Mouse (Mus musculus): Measurements from ENCODE around the gene Mrfap1. TPM values are rescaled to one million over a fixed set of nuclear protein-coding genes. Genes with fewer than 3 reads are reported as not detected.
"Not testable (repeated sequence)": the region's sequence is repeated elsewhere in the genome, so short reads cannot be mapped to it uniquely, and the experiment has no call there.

Gene Mrfap1
- total RNA-seq, 2 experiments from 2014 or later, result 218 to 221 TPM

- peak; percentile 52 to 53 for DNase-seq
- intact Hi-C loops (cut with DNase I), result not testable (repeated sequence)
Measured at GRCm38 (mm10) chr5:36795647-36796295, 801 bp downstream of the Mrfap1 start.

- intact Hi-C loops (cut with DNase I), result no loop called here
Measured at GRCm38 (mm10) chr5:36791861-36792260, 4.7 kb downstream of the Mrfap1 start.

GRCm38 (mm10) chr5:36786052-36786451 lies 10.5 kb downstream of the Mrfap1 start:
- no peak for DNase-seq
- intact Hi-C loops (cut with DNase I), result no loop called here

More at GRCm38 (mm10) chr5:36791861-36792260, 4.7 kb downstream of the Mrfap1 start:
- DNase-seq, result no peak

GRCm38 (mm10) chr5:36779512-36779911 lies 17.1 kb downstream of the Mrfap1 start:
- intact Hi-C loops (cut with DNase I), result no loop called here
- DNase-seq, result no peak

- DNase-seq, result no peak
- intact Hi-C loops (cut with DNase I), result no loop called here
Measured at GRCm38 (mm10) chr5:36778901-36779300, 17.7 kb downstream of the Mrfap1 start.

GRCm38 (mm10) chr5:36777186-36777585 lies 19.4 kb downstream of the Mrfap1 start:
- intact Hi-C loops (cut with DNase I), result no loop called here
- DNase-seq, result no peak

GRCm38 (mm10) chr5:36776021-36776575 lies 20.5 kb downstream of the Mrfap1 start:
- intact Hi-C loops (cut with DNase I), result no loop called here
- DNase-seq, result no peak

- DNase-seq, result no peak
- intact Hi-C loops (cut with DNase I), result no loop called here
Measured at GRCm38 (mm10) chr5:36775317-36775716, 21.3 kb downstream of the Mrfap1 start.

GRCm38 (mm10) chr5:36772586-36772985 lies 24.0 kb downstream of the Mrfap1 start:
- DNase-seq, result no peak
- intact Hi-C loops (cut with DNase I), result no loop called here

- intact Hi-C loops (cut with DNase I), result no loop called here
- DNase-seq, result no peak
Measured at GRCm38 (mm10) chr5:36769603-36770002, 27.0 kb downstream of the Mrfap1 start.

- intact Hi-C loops (cut with DNase I), result no loop called here
- DNase-seq, result no peak
Measured at GRCm38 (mm10) chr5:36766958-36767703, 29.4 kb downstream of the Mrfap1 start.

GRCm38 (mm10) chr5:36759848-36760247 lies 36.7 kb downstream of the Mrfap1 start:
- no peak for DNase-seq
- intact Hi-C loops (cut with DNase I), result no loop called here

GRCm38 (mm10) chr5:36757033-36757432 lies 39.5 kb downstream of the Mrfap1 start:
- DNase-seq, result no peak
- intact Hi-C loops (cut with DNase I), result no loop called here

- intact Hi-C loops (cut with DNase I), result no loop called here
- no peak for DNase-seq
Measured at GRCm38 (mm10) chr5:36750119-36751078, 46.2 kb downstream of the Mrfap1 start.

- peak; percentile 83 to 90 for DNase-seq
- intact Hi-C loops (cut with DNase I), result loop anchor here (10.0 kb wide), 1 partner anchor 164 kb away; no protein-coding TSS in a partner anchor
Measured at GRCm38 (mm10) chr5:36748536-36749061, 48.0 kb downstream of the Mrfap1 start, which contains the start of gene Bloc1s4. Bloc1s4 (minus strand) TSS chr5:36748650.

GRCm38 (mm10) chr5:36747794-36748535 lies 48.6 kb downstream of the Mrfap1 start:
- DNase-seq, result peak in 1 of 2 experiments; percentile 47
- intact Hi-C loops (cut with DNase I), result loop anchor here (10.0 kb wide), 1 partner anchor 163 kb away; no protein-coding TSS in a partner anchor

- intact Hi-C loops (cut with DNase I), result loop anchor here (10.0 kb wide), 1 partner anchor 162 kb away; no protein-coding TSS in a partner anchor
- no peak for DNase-seq
Measured at GRCm38 (mm10) chr5:36747071-36747470, 49.5 kb downstream of the Mrfap1 start.

Data from gastrocnemius, postnatal 36 days (tissue).